Mouse (Mus musculus): ENCODE results near the gene Avpi1. TPM values are rescaled to one million over a fixed set of nuclear protein-coding genes. Genes with fewer than 3 reads are reported as not detected.

Avpi1 gene
- 7.1 TPM for total RNA-seq (2023)

GRCm38 (mm10) chr19:42128787-42129508 is at the start of gene Avpi1:
Avpi1 (minus strand) TSS chr19:42129059.

GRCm38 (mm10) chr19:42163764-42164163 is 34.9 kb upstream of the Avpi1 start, which contains the start of gene Zfyve27:
Zfyve27 (plus strand) TSS chr19:42163951.

GRCm38 (mm10) chr19:42147170-42147768 is 18.4 kb upstream of the Avpi1 start, which contains the start of gene Marveld1:
Marveld1 (plus strand) TSS chr19:42147400.

GRCm38 (mm10) chr19:42089748-42090595 is 38.9 kb downstream of the Avpi1 start, which contains the start of gene Pi4k2a:
Pi4k2a (plus strand) TSS chr19:42090470.

GRCm38 (mm10) chr19:42086166-42086565 is 42.7 kb downstream of the Avpi1 start, which contains the start of gene Morn4:
Morn4 (minus strand) TSS chr19:42086357.

Other genes starting within 250 kb of the Avpi1 start
- gene Rrp12, start 232.9 kb downstream of the Avpi1 start, total RNA-seq (2023) = 35.0 TPM
- 47.8 TPM for gene Pgam1, start 217.1 kb downstream of the Avpi1 start, total RNA-seq (2023)
- 36.5 TPM for gene Exosc1, start 195.6 kb downstream of the Avpi1 start, total RNA-seq (2023)
- gene Zdhhc16, start 195.6 kb downstream of the Avpi1 start, total RNA-seq (2023) = 24.0 TPM
- gene Mms19, start 147.9 kb downstream of the Avpi1 start, total RNA-seq (2023) = 112 TPM
- 11.9 TPM for gene Ubtd1, start 147.3 kb downstream of the Avpi1 start, total RNA-seq (2023)
- gene Ankrd2, start 93.1 kb downstream of the Avpi1 start, total RNA-seq (2023) = not detected
- gene Hoga1, start 83.4 kb downstream of the Avpi1 start, total RNA-seq (2023) = not detected
- not detected for gene 4933411K16Rik, start 76.8 kb downstream of the Avpi1 start, total RNA-seq (2023)
- not detected for gene Morn4, start 42.7 kb downstream of the Avpi1 start, total RNA-seq (2023)
- 49.5 TPM for gene Pi4k2a, start 38.6 kb downstream of the Avpi1 start, total RNA-seq (2023)
- 19.4 TPM for gene Marveld1, start 18.3 kb upstream of the Avpi1 start, total RNA-seq (2023)
- gene Zfyve27, start 34.9 kb upstream of the Avpi1 start, total RNA-seq (2023) = 82.2 TPM
- not detected for gene Sfrp5, start 73.2 kb upstream of the Avpi1 start, total RNA-seq (2023)
- gene Golga7b, start 118.5 kb upstream of the Avpi1 start, total RNA-seq (2023) = not detected

All from CD8-positive naive resting alpha-beta T cell, adult 57 days (primary cell).